Mouse (Mus musculus): Measurements from ENCODE around the gene Cdk5r2. TPM values are rescaled to one million over a fixed set of nuclear protein-coding genes. Genes with fewer than 3 reads are reported as not detected.

The Cdk5r2 gene
- polyA plus RNA-seq, 1 experiment from 2014 or later: 1.3 TPM

- Histone ChIP-seq H3K36me3 (no peaks in the 10 kb centered on the region), H3K27me3 (ENCODE audit: low read depth, poor library complexity, severe bottlenecking) (peaks cover 99% of the 10 kb centered on the region), H3K4me3 (no peak overlapping the region), H3K4me1 (peaks cover 33% of the 10 kb centered on the region), H3K9me3 (replicated peaks) (no peaks in the 10 kb centered on the region), H3K27ac (replicated peaks) (no peak overlapping the region)
- WGBS: 7% methylated on average over 3 of the region's 3 CpGs
- peak; percentile 69 for DNase-seq (ENCODE audit: low spot score)
Measured at GRCm38 (mm10) chr1:74901686-74902085, 47.0 kb downstream of the Cdk5r2 start.

GRCm38 (mm10) chr1:74902191-74902590 is 47.5 kb downstream of the Cdk5r2 start:
- Histone ChIP-seq H3K4me3 (no peak overlapping the region), H3K4me1 (peaks cover 30% of the 10 kb centered on the region), H3K36me3 (no peaks in the 10 kb centered on the region), H3K27me3 (ENCODE audit: low read depth, poor library complexity, severe bottlenecking) (peaks cover 97% of the 10 kb centered on the region), H3K9me3 (replicated peaks) (no peaks in the 10 kb centered on the region), H3K27ac (replicated peaks) (no peak overlapping the region)
- WGBS: 33% methylated on average over 6 of the region's 6 CpGs
- DNase-seq (ENCODE audit: low spot score): no peak

MicroRNA genes within 50 kb of the gene (microRNA counts, 519-probe panel; counts per million panel counts)
- 4,353 counts per million, percentile 21 among the panel's probes with 10 or more counts for microRNA mmu-miR-375

Small RNA genes within 50 kb of the gene (microRNA-seq; reads per million reads assigned to microRNA genes)
- gene Mir375: 1,249 reads per million, percentile 78 among the genes with 10 or more reads in this experiment

Other genes with a start within 250 kb of the Cdk5r2 start
- 42.6 and 43.6 TPM in 2 replicates for gene Ttll4, start 193.2 kb upstream of the Cdk5r2 start, polyA plus RNA-seq (2016; fragmentation: Nextera tagmentation; extraction: Ambion mirVana)
- gene Cyp27a1, start 141.4 kb upstream of the Cdk5r2 start, polyA plus RNA-seq (2016; fragmentation: Nextera tagmentation; extraction: Ambion mirVana): 6.7 and 6.9 TPM in 2 replicates
- gene Prkag3, start 105.7 kb upstream of the Cdk5r2 start, polyA plus RNA-seq (2016; fragmentation: Nextera tagmentation; extraction: Ambion mirVana): not detected in 2 replicates
- 8.7 and 11.0 TPM in 2 replicates for gene Wnt6, start 83.0 kb upstream of the Cdk5r2 start, polyA plus RNA-seq (2016; fragmentation: Nextera tagmentation; extraction: Ambion mirVana)
- 0.85 and 1.3 TPM in 2 replicates for gene Wnt10a, start 63.4 kb upstream of the Cdk5r2 start, polyA plus RNA-seq (2016; fragmentation: Nextera tagmentation; extraction: Ambion mirVana)
- gene Fev, start 30.5 kb downstream of the Cdk5r2 start, polyA plus RNA-seq (2016; fragmentation: Nextera tagmentation; extraction: Ambion mirVana): 0.36 TPM in 1 of 2 replicates, not detected in the other
- 0.26 TPM in 1 of 2 replicates, not detected in the other for gene Cryba2, start 38.2 kb downstream of the Cdk5r2 start, polyA plus RNA-seq (2016; fragmentation: Nextera tagmentation; extraction: Ambion mirVana)
- gene Cfap65, start 80.7 kb downstream of the Cdk5r2 start, polyA plus RNA-seq (2016; fragmentation: Nextera tagmentation; extraction: Ambion mirVana): 0.04 and 0.07 TPM in 2 replicates
- 0.12 and 0.17 TPM in 2 replicates for gene Ihh, start 96.7 kb downstream of the Cdk5r2 start, polyA plus RNA-seq (2016; fragmentation: Nextera tagmentation; extraction: Ambion mirVana)

Data from midbrain, embryonic 10.5 days (tissue).